Mouse (Mus musculus): ENCODE data around the gene Nat8f5. TPM values are rescaled to one million over a fixed set of nuclear protein-coding genes. Genes with fewer than 3 reads are reported as not detected.
"Not testable (repeated sequence)": the region's sequence is repeated elsewhere in the genome, so short reads cannot be mapped to it uniquely, and the experiment has no call there.

Nat8f5 gene
- polyA plus RNA-seq, 1 experiment from 2014 or later = 1.1 TPM

DNA sequence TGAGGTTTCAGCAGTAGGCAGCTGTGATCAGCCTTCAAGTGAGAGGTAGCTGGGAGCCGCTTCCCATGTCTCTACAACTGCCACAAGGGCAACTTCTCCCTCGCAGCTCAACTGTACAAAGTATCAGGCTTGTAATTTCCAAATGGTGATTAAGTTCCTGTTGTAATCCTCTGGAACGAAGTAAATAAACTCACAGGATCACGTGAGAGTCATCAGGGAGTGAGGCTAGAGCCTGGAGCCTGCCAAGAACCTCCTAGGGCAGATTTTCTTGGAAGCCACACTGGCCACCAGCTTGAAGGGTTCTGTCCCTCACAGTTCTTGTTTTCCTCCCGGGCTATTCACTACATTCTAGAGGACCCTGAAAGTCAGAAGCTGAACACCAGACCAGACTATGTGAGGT, 17.6 kb downstream of the Nat8f5 start:
- H3K4me1 ChIP-seq (replicated peaks; ENCODE audit: insufficient read depth, low read length); H3K9me3 ChIP-seq (replicated peaks; ENCODE audit: low read length); DNase-seq (ENCODE audit: low spot score); H3K27ac ChIP-seq; H3K27me3 ChIP-seq (ENCODE audit: insufficient read depth, low read length); H3K36me3 ChIP-seq (ENCODE audit: insufficient read depth, low read length); H3K4me2 ChIP-seq (ENCODE audit: low read length); H3K9ac ChIP-seq (ENCODE audit: low read depth, low read length); ATAC-seq (replicated peaks; ENCODE audit: low FRiP score, low read depth); H3K4me3 ChIP-seq (replicated peaks; ENCODE audit: low read depth, low read length): not testable (repeated sequence)
- 62% methylated on average over 5 of the region's 5 CpGs for WGBS

Small RNA genes lying within 50 kb of the gene (microRNA-seq; reads per million reads assigned to microRNA genes)
- gene Mir6375 = not detected

Other genes with a start within 250 kb of the Nat8f5 start
- 1.6 and 2.0 TPM in 2 replicates for gene Alms1, start 233.4 kb downstream of the Nat8f5 start, polyA plus RNA-seq (2015; fragmentation: Nextera tagmentation; extraction: Ambion mirVana)
- 0.13 TPM in 1 of 2 replicates, not detected in the other for gene Nat8f7, start 107.8 kb downstream of the Nat8f5 start, polyA plus RNA-seq (2015; fragmentation: Nextera tagmentation; extraction: Ambion mirVana)
- gene Nat8f3, start 55.2 kb downstream of the Nat8f5 start, polyA plus RNA-seq (2015; fragmentation: Nextera tagmentation; extraction: Ambion mirVana) = 0.15 TPM in 1 of 2 replicates, not detected in the other
- gene Nat8f6, start within 50 bp of the Nat8f5 start, polyA plus RNA-seq (2015; fragmentation: Nextera tagmentation; extraction: Ambion mirVana) = 0.14 and 0.64 TPM in 2 replicates
- 18.0 and 26.8 TPM in 2 replicates for gene Nat8, start 11.1 kb upstream of the Nat8f5 start, polyA plus RNA-seq (2015; fragmentation: Nextera tagmentation; extraction: Ambion mirVana)
- 2.2 and 2.6 TPM in 2 replicates for gene Nat8f2, start 48.2 kb upstream of the Nat8f5 start, polyA plus RNA-seq (2015; fragmentation: Nextera tagmentation; extraction: Ambion mirVana)
- 7.2 and 7.7 TPM in 2 replicates for gene Nat8f4, start 83.9 kb upstream of the Nat8f5 start, polyA plus RNA-seq (2015; fragmentation: Nextera tagmentation; extraction: Ambion mirVana)
- 53.3 and 54.3 TPM in 2 replicates for gene Tprkb, start 90.9 kb upstream of the Nat8f5 start, polyA plus RNA-seq (2015; fragmentation: Nextera tagmentation; extraction: Ambion mirVana)
- 165 and 182 TPM in 2 replicates for gene Nat8f1, start 94.7 kb upstream of the Nat8f5 start, polyA plus RNA-seq (2015; fragmentation: Nextera tagmentation; extraction: Ambion mirVana)
- gene Dusp11, start 140.7 kb upstream of the Nat8f5 start, polyA plus RNA-seq (2015; fragmentation: Nextera tagmentation; extraction: Ambion mirVana) = 33.5 and 38.7 TPM in 2 replicates
- gene Figla, start 195.2 kb upstream of the Nat8f5 start, polyA plus RNA-seq (2015; fragmentation: Nextera tagmentation; extraction: Ambion mirVana) = not detected in 2 replicates
- gene Add2, start 207.7 kb upstream of the Nat8f5 start, polyA plus RNA-seq (2015; fragmentation: Nextera tagmentation; extraction: Ambion mirVana) = 1.8 and 2.6 TPM in 2 replicates